In genomic region chr12:31712233-31712632, GRCm38 (mm10) we compare ENCODE assay signal across 14 mouse cellular contexts. TPM values are rescaled to one million over a fixed set of nuclear protein-coding genes. Genes with fewer than 3 reads are reported as not detected.
DNase-seq lines count a peak whose midpoint lies in the region; ATAC-seq and TF ChIP-seq lines count a peak whose summit lies in the region.
"Had no signal": no experiment of that assay in that cellular context is flagged by ENCODE, and none has a peak within 500 bp of the region (broad histone marks: within the 10 kb centered on the region; RNA-seq: fewer than 3 reads in every experiment).

No protein-coding gene starts in this region.

- H3K27me3 ChIP-seq in cerebellum, adult 2 months (ENCODE audit: control insufficient read depth, insufficient read depth, low read length): no peaks in the 10 kb centered on the region
- no peaks in the 10 kb centered on the region for H3K27me3 ChIP-seq in heart, embryonic 15.5 days
- H3K27me3 ChIP-seq in forebrain, embryonic 15.5 days: no peaks in the 10 kb centered on the region
- no peaks in the 10 kb centered on the region for H3K27me3 ChIP-seq in midbrain, embryonic 14.5 days (ENCODE audit: control insufficient read depth, insufficient read depth, low read length)
- no peaks in the 10 kb centered on the region for H3K27me3 ChIP-seq in liver, postnatal 0 days (ENCODE audit: insufficient read depth, low read length)
- H3K27me3 ChIP-seq: liver, embryonic 15.5 days had no signal

- no peaks in the 10 kb centered on the region for H3K36me3 ChIP-seq in heart, embryonic 15.5 days
- no peaks in the 10 kb centered on the region for H3K36me3 ChIP-seq in forebrain, embryonic 15.5 days
- H3K36me3 ChIP-seq in midbrain, embryonic 14.5 days (ENCODE audit: control insufficient read depth, insufficient read depth, low read length): no peaks in the 10 kb centered on the region
- no peaks in the 10 kb centered on the region for H3K36me3 ChIP-seq in liver, postnatal 0 days (replicated peaks; ENCODE audit: insufficient read depth, low read length)
- H3K36me3 ChIP-seq: liver, embryonic 15.5 days had no signal

- no peak for TF ChIP-seq CTCF in cerebellum, adult 2 months (IDR thresholded peaks at IDR 0.05; ENCODE audit: borderline replicate concordance, insufficient read depth, low read depth, low read length)
- no peak for TF ChIP-seq CTCF in liver, postnatal 0 days (IDR thresholded peaks at IDR 0.05; ENCODE audit: low read depth)

- H3K9ac ChIP-seq in heart, embryonic 15.5 days: 0 out of 2 replicates have a peak overlapping the region, but pooled peaks have one; percentile 46
- H3K9ac ChIP-seq in forebrain, embryonic 15.5 days (replicated peaks): peak overlapping the region; percentile 41
- peak overlapping the region; percentile 62 for H3K9ac ChIP-seq in midbrain, embryonic 14.5 days (replicated peaks; ENCODE audit: low read length)
- H3K9ac ChIP-seq in liver, postnatal 0 days (replicated peaks): no peak overlapping the region
- H3K9ac ChIP-seq: liver, embryonic 15.5 days had no signal

- TF ChIP-seq EP300 in liver, postnatal 0 days (IDR thresholded peaks at IDR 0.05; ENCODE audit: low read depth): no peak

- no peaks in the 10 kb centered on the region for H3K9me3 ChIP-seq in heart, embryonic 15.5 days (replicated peaks)
- H3K9me3 ChIP-seq in forebrain, embryonic 15.5 days: no peaks in the 10 kb centered on the region
- H3K9me3 ChIP-seq in midbrain, embryonic 14.5 days (ENCODE audit: control insufficient read depth, low read length): no peaks in the 10 kb centered on the region
- no peaks in the 10 kb centered on the region for H3K9me3 ChIP-seq in liver, postnatal 0 days (ENCODE audit: low read length)
- H3K9me3 ChIP-seq: liver, embryonic 15.5 days had no signal

- peak overlapping the region; percentile 52; the same call in 1 of the 2 replicates for H3K27ac ChIP-seq in cerebellum, adult 2 months (ENCODE audit: insufficient read depth, low read length)
- no peak overlapping the region for H3K27ac ChIP-seq in heart, embryonic 15.5 days
- H3K27ac ChIP-seq in forebrain, embryonic 15.5 days (replicated peaks): peak overlapping the region; percentile 64
- peak overlapping the region; percentile 72 for H3K27ac ChIP-seq in midbrain, embryonic 14.5 days (replicated peaks; ENCODE audit: low read depth, low read length)
- H3K27ac ChIP-seq in liver, postnatal 0 days (ENCODE audit: low read depth): no peak overlapping the region
- H3K27ac ChIP-seq: liver, embryonic 15.5 days had no signal

- H3K4me3 ChIP-seq in cerebellum, adult 2 months (replicated peaks; ENCODE audit: insufficient read depth, low read depth, low read length): peak overlapping the region; percentile 83
- peak overlapping the region; percentile 39 for H3K4me3 ChIP-seq in heart, embryonic 15.5 days
- H3K4me3 ChIP-seq in forebrain, embryonic 15.5 days: peak overlapping the region; percentile 35
- H3K4me3 ChIP-seq in midbrain, embryonic 14.5 days (replicated peaks; ENCODE audit: low read depth, low read length): peak overlapping the region; percentile 48
- no peak overlapping the region for H3K4me3 ChIP-seq in liver, postnatal 0 days (ENCODE audit: low read depth, low read length)
- H3K4me3 ChIP-seq: liver, embryonic 15.5 days had no signal

- peaks cover 11% of the 10 kb centered on the region; the same call in 1 of the 2 replicates for H3K4me1 ChIP-seq in cerebellum, adult 2 months (ENCODE audit: control insufficient read depth, insufficient read depth, low read length)
- H3K4me1 ChIP-seq in heart, embryonic 15.5 days (replicated peaks): peaks cover 3% of the 10 kb centered on the region; the same call in 1 of the 2 replicates
- H3K4me1 ChIP-seq in forebrain, embryonic 15.5 days: peaks cover 11% of the 10 kb centered on the region
- H3K4me1 ChIP-seq in midbrain, embryonic 14.5 days (ENCODE audit: control insufficient read depth, insufficient read depth, low read length): peaks cover 12% of the 10 kb centered on the region; the same call in 1 of the 2 replicates
- H3K4me1 ChIP-seq in liver, postnatal 0 days (ENCODE audit: insufficient read depth): no peaks in the 10 kb centered on the region
- H3K4me1 ChIP-seq: liver, embryonic 15.5 days had no signal

- 7% methylated on average over 5 of the region's 5 CpGs for WGBS in cerebellum, adult 2 months
- WGBS in heart, embryonic 15.5 days: 31% methylated on average over 5 of the region's 5 CpGs
- 29% methylated on average over 5 of the region's 5 CpGs for whole genome bisulfite sequencing in forebrain, embryonic 15.5 days
- WGBS in midbrain, embryonic 14.5 days: 11% methylated on average over 5 of the region's 5 CpGs
- 53% methylated on average over 5 of the region's 5 CpGs for WGBS in liver, postnatal 0 days (ENCODE audit: insufficient replicate concordance)

- TF ChIP-seq POLR2A in cerebellum, adult 2 months (IDR thresholded peaks at IDR 0.05; ENCODE audit: borderline replicate concordance, insufficient read depth, low read length): no peak

- no peak for ATAC-seq in heart, embryonic 15.5 days (replicated peaks; ENCODE audit: insufficient number of reproducible peaks, insufficient read depth, low FRiP score, low read depth)
- peak; percentile 36 for ATAC-seq in forebrain, embryonic 15.5 days (replicated peaks)
- ATAC-seq in midbrain, embryonic 14.5 days (ENCODE audit: low FRiP score, low TSS enrichment): peak; percentile 46; the same call in 1 of the 2 replicates
- no peak for ATAC-seq in liver, postnatal 0 days

- peak; percentile 46 to 68 for DNase-seq in cerebellum, adult 2 months
- DNase-seq in cerebellum, adult 11-12 months: no peak
- no peak for DNase-seq in heart, postnatal 4 days
- DNase-seq in midbrain, embryonic 14.5 days: peak; percentile 73
- no peak for DNase-seq in liver, postnatal 0 days
- no peak for DNase-seq in B cell, adult 2 months
- DNase-seq: adrenal gland, postnatal 10 days; embryo, embryonic 11 days; kidney, adult 18-20 months; layer of hippocampus, postnatal 36 days had no signal

- H3K4me2 ChIP-seq in heart, embryonic 15.5 days: peak overlapping the region; percentile 49
- peak overlapping the region; percentile 40 for H3K4me2 ChIP-seq in forebrain, embryonic 15.5 days (replicated peaks)
- peak overlapping the region; percentile 69 for H3K4me2 ChIP-seq in midbrain, embryonic 14.5 days (ENCODE audit: low read length)
- no peak overlapping the region for H3K4me2 ChIP-seq in liver, postnatal 0 days (ENCODE audit: low read depth, low read length)
- H3K4me2 ChIP-seq: liver, embryonic 15.5 days had no signal

RNA-seq across cellular contexts. Expression of gene Gpr22, which starts 1.5 kb away (rescaled TPM):
- 38.5 and 48.9 TPM in 2 replicates for polyA plus RNA-seq in cerebellum, adult 2 months (2012; rRNA removed)
- polyA plus RNA-seq in heart, embryonic 15.5 days (2015; fragmentation: Nextera tagmentation; extraction: Ambion mirVana): 5.8 and 8.2 TPM in 2 replicates
- total RNA-seq in heart, postnatal 4 days (2021): 10 to 100 TPM; 20.9 to 22.4 TPM
- polyA plus RNA-seq in forebrain, embryonic 15.5 days (2015; fragmentation: Nextera tagmentation; extraction: Ambion mirVana): 10.7 TPM in 2 replicates
- 29.2 and 29.9 TPM in 2 replicates for polyA plus RNA-seq in midbrain, embryonic 14.5 days (2014; fragmentation: Nextera tagmentation; extraction: Ambion mirVana)
- 0.08 TPM in 2 replicates for polyA plus RNA-seq in liver, postnatal 0 days (2015; fragmentation: Nextera tagmentation; extraction: Ambion mirVana)
- total RNA-seq: gastrocnemius, adult 18-20 months had no signal

RNA-seq across cellular contexts. Expression of gene Cog5, which starts 57.6 kb away (rescaled TPM):
- polyA plus RNA-seq in cerebellum, adult 2 months (2012; rRNA removed): 34.6 and 37.6 TPM in 2 replicates
- 24.1 and 26.6 TPM in 2 replicates for polyA plus RNA-seq in heart, embryonic 15.5 days (2015; fragmentation: Nextera tagmentation; extraction: Ambion mirVana)
- total RNA-seq in heart, postnatal 4 days (2021): 10 to 100 TPM; 56.9 to 60.5 TPM
- 24.1 and 27.2 TPM in 2 replicates for polyA plus RNA-seq in forebrain, embryonic 15.5 days (2015; fragmentation: Nextera tagmentation; extraction: Ambion mirVana)
- 30.2 and 35.6 TPM in 2 replicates for polyA plus RNA-seq in midbrain, embryonic 14.5 days (2014; fragmentation: Nextera tagmentation; extraction: Ambion mirVana)
- polyA plus RNA-seq in liver, postnatal 0 days (2015; fragmentation: Nextera tagmentation; extraction: Ambion mirVana): 6.4 and 6.6 TPM in 2 replicates

RNA-seq across cellular contexts. Expression of gene Dus4l, which starts 57.6 kb away (rescaled TPM):
- polyA plus RNA-seq in cerebellum, adult 2 months (2012; rRNA removed): 8.3 and 8.4 TPM in 2 replicates
- polyA plus RNA-seq in heart, embryonic 15.5 days (2015; fragmentation: Nextera tagmentation; extraction: Ambion mirVana): 5.2 and 7.0 TPM in 2 replicates
- 1 to 10 TPM; 8.9 to 9.1 TPM for total RNA-seq in heart, postnatal 4 days (2021)
- polyA plus RNA-seq in forebrain, embryonic 15.5 days (2015; fragmentation: Nextera tagmentation; extraction: Ambion mirVana): 7.3 and 10.8 TPM in 2 replicates
- 8.7 and 9.8 TPM in 2 replicates for polyA plus RNA-seq in midbrain, embryonic 14.5 days (2014; fragmentation: Nextera tagmentation; extraction: Ambion mirVana)
- 3.8 and 4.8 TPM in 2 replicates for polyA plus RNA-seq in liver, postnatal 0 days (2015; fragmentation: Nextera tagmentation; extraction: Ambion mirVana)

Comparison
In these comparisons a context has a peak if more than half of its experiments do, and no peak if none do; other contexts are left out.
1. DNase-seq: peak in cerebellum, adult 2 months (2 of 2) and midbrain, embryonic 14.5 days (single experiment); none in cerebellum, adult 11-12 months (single experiment), heart, postnatal 4 days (single experiment), liver, postnatal 0 days (single experiment) and B cell, adult 2 months (0 of 2).
2. H3K27ac ChIP-seq: peak in cerebellum, adult 2 months (single experiment), forebrain, embryonic 15.5 days (single experiment) and midbrain, embryonic 14.5 days (single experiment); none in heart, embryonic 15.5 days (single experiment) and liver, postnatal 0 days (single experiment).
3. ATAC-seq: peak in forebrain, embryonic 15.5 days (single experiment) and midbrain, embryonic 14.5 days (single experiment); none in heart, embryonic 15.5 days (single experiment) and liver, postnatal 0 days (single experiment).